Mouse (Mus musculus) urinary bladder, adult 18-20 months (tissue): ENCODE data around the gene Ticrr.

Source experiments
- DNase-seq, 2 experiments: peaks; one replicate each; pipeline ENCODE4 v3.0.0; 2022; ENCODE audit warnings: low spot score in 2 of 2, mixed read lengths in 2 of 2

Ticrr gene

GRCm38 (mm10) chr7:79659578-79660290 lies at the start of gene Ticrr:
Gene Ticrr (plus strand): TSS chr7:79660196.
- peak; percentile 90 to 94 for DNase-seq

DNA sequence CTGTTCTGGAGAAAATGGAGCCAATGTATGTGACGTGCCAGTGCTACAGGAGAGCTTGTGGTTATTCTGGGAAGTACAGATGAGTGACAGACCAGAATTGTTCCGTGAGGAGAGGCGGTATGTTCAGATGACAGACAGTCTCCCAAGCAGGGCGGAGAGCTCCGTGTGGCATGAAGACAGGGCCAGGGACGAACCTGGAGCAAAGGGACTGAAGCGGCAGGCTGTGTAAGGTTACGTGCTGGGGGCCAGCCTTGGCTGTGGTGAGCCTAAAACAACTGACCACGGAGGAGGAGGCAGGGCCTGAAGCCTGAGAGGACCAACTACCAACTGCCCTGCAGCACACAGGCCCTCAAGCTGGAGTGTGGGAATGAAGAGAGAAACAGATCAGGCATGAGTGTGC lies 48.1 kb upstream of the Ticrr start:
- no peak for DNase-seq

DNA sequence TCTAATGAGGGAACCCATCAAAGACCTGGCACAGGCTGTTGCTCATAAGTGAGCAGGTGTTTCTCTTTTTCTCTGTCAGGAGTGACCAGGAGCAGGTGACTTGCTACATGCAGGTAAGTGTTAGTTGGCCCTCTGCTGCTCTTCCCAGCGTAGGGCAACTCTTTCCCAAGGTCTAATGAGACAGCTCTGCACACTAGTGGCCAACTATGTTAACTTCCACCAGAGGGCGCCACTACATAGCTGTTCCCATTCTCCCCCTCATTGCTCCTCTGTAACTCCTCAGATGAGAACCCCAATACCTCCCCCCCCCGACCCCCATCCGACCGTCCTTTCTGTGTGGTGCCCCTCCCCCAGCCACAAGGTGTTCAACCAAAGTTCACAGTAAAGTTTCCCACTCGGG lies 47.2 kb upstream of the Ticrr start:
- DNase-seq = peak in 1 of 2 experiments; percentile 20

DNA sequence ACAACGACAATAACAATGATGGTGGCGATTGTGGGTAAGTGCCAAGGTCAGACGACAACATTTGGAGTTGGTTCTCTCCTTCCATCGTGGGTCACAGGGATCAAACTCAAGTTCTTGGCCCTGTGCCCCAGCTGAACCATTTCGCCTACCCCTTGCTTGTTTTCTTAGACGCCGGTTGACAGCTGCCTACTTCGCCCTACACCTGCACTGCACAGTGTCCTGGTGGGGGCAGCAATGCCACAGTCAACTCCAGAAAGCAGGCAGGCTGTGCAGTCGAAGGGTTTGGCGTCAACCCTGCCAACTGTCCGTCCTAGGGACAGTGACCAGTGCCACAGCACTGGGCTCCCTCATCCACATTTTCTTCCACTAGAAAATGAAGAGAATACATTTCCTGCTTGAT lies 46.7 kb upstream of the Ticrr start:
- no peak for DNase-seq

- DNase-seq = no peak
Measured at GRCm38 (mm10) chr7:79615008-79615407, 45.0 kb upstream of the Ticrr start.

- no peak for DNase-seq
Measured at GRCm38 (mm10) chr7:79615941-79616340, 44.1 kb upstream of the Ticrr start.

DNA sequence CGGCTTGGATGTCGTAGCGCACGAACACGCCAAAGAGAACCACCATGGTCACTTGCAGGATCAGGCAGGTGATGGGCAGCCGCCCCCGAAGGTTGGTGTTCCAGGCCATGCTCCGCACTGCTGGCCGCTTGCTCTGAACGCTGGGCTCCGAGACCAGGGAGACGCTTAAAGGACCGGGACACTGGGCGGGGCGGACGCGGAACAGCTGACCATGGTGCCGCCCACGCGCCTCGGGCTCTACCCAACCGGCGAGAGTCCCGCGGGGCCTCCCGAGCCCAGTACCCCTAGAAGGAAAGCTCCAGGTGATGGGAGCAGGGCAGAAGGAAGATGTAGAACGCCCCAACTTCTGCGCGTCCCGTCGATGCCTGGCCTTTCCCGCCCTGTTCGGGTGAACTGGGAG lies 42.6 kb upstream of the Ticrr start, which contains the start of gene Rhcg:
TSS of gene Rhcg (minus strand) at position 240 of the 400 bp plus-strand sequence.
- DNase-seq = no peak

GRCm38 (mm10) chr7:79619493-79619892 lies 40.5 kb upstream of the Ticrr start:
- no peak for DNase-seq

GRCm38 (mm10) chr7:79623086-79623485 lies 36.9 kb upstream of the Ticrr start:
- DNase-seq = no peak

GRCm38 (mm10) chr7:79626170-79626569 lies 33.8 kb upstream of the Ticrr start:
- no peak for DNase-seq

DNA sequence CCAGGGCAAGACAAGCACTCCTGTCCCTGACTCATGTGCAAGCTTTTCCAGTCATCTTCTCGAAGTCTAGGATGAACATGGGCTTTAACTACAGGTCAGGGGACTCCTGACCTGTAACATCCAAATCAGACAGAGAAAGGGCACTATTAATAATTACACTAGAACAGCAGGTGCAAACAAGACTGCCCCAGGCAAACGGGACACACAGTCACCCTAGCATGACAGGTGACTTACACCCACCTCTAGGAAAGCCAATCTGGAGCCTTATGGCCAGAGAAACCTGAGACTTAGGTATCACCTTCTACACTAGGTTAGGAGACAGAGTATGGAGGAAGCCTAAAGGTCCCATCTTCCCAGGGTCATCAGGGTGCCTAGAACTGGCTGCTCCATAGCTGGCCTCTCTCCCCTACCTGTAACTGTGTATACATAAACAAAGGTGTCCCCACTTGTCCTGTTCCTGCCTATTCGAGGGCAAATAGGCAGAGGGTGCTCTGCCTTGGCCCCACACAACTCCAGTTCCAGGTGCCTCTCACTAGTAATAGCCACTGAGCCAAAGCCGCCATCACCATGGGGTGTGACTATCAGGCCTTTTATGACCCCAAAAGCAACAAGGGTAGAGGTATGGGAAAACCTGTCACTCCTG lies 31.6 kb upstream of the Ticrr start:
- DNase-seq = no peak

DNA sequence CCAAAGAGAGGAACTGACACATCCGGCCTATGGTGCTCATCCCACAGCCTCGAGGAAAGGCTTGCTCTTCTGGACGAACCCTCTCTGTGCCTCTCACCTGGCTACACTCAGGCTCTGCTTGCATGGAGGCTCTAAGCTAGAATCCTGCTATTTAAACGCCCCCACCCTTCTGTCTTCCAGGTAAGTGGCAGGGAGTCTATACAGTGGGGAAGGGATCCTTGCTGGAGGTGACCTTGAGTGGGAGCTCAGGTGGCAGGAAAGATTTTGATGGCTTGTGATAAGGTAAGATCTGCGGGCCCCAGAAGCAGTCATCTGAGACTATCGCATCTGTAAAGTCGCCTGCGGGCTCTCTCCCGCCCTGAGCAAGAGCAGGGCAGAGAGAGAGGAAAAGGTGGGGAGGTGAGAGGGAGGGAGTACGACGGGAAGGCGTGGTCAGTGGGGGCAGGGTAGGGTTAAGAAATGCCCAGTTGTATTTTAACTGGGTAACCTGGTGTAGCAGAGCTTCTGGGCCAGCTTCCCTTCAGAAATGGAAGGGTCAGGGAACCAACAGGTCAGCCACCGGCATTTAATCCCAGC lies 28.1 kb upstream of the Ticrr start:
- DNase-seq = no peak

DNA sequence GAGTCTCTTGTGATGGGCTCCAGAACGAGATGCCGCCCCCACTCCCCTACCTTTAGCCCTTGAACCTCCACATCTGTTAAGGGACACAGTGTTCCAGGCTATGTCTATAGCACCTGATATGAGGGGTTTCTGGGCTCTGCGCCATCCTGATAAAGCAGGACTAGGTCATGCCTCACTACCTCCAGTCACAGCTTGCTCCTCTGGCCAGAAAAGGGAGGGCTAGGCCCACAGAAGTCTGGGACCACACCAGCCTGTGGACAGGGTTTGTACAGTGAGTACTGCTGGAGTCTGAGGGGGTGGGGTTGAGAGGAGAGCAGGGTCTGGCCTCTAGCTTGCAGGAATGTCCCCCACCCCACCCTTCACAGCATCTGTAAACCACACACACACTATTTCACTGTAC lies 12.8 kb upstream of the Ticrr start:
- no peak for DNase-seq

DNA sequence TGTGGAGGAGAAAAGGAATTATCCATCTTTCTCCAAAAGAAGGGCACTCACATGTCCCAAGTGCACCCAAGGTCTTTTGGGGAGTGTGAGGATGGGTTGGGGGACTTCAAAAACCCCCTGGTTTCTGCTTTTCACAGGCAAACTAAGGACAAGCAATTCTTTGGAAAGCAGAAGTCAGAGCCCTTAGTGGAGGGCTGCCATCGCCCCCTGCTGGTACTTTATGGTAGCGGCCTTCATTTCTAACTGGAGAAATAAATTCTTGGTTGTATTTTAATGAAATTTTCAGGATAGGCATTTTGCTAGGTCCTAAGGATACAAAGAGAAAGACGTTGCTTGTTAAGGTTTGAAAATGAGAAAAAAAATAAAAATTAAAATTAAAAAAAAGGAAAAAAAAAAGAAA lies 11.0 kb upstream of the Ticrr start:
- peak in 1 of 2 experiments; percentile 14 for DNase-seq

DNA sequence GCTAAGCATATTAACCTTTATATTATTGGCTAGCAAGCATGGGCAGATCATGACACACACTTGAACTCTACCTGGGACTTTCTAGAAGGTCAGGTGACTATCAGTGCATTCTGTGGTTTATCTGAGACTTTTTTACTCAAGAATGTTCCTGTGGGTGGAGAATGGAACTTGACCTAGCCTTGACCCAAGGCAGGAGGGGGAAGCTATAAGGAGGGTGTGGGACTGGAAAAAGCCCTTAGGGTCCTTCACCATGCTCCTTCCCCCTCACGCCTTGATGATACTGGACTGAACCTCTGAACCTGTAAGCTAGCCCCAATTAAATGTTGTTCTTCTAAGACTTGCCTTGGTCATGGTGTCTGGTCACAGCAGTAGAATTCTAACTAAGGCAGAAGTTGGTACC lies 5.8 kb upstream of the Ticrr start:
- no peak for DNase-seq

DNA sequence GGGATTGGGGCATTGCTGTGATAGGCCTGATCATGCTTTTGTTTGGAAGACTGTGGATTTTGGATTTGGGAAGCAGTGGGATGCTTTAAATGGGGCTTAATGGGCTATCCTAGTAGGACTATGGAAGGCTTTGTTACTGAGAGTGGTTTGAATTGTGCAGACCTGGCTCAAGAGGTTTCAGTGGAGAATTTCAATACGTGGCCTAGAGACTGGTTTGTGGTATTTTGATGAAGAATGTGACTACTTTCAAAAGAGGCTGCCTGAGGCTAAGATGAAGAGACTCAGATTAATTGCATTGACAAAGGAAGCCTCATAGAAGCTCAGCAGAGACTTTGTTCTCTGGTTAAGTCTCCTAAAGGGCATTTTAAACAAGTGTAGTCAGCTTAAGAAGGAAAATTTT lies 5.4 kb upstream of the Ticrr start:
- DNase-seq = no peak

DNA sequence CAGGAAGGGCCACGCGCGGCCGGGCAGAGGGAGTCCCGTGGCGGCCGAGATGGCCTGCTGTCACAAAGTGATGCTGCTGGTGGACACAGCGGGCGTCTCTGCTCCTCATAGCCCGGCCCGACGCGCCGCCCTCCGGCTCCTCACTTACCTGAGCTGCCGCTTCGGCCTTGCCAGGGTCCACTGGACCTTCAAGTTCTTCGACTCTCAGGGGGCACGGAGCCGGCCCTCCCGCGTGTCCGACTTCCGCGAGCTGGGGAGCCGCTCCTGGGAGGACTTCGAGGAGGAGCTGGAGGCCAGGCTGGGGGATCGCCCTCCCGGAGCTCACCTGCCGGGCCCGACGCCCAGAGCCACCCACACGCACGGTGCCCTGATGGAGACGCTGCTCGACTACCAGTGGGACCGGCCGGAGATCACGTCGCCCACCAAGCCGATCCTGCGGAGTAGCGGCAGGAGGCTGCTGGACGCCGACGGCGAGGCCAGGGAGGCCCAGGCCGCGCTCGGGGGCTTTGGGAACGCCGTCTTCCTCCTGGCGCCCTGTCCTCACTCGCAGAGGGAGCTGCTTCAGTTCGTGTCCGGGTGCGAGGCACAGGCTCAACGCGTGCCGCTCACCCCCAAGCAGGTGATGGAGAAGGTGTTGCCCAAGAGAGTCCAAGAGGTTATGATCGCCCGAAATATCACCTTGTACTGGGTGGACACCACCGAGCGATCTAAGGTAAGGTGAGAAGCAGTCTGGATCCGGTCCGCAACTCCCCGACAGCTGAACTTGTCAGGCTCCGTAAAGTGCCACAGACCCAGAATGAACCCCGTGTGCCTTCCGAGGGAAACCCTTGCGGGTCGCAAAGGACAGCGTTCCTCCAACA lies 525 bp downstream of the Ticrr start:
- no peak for DNase-seq

DNA sequence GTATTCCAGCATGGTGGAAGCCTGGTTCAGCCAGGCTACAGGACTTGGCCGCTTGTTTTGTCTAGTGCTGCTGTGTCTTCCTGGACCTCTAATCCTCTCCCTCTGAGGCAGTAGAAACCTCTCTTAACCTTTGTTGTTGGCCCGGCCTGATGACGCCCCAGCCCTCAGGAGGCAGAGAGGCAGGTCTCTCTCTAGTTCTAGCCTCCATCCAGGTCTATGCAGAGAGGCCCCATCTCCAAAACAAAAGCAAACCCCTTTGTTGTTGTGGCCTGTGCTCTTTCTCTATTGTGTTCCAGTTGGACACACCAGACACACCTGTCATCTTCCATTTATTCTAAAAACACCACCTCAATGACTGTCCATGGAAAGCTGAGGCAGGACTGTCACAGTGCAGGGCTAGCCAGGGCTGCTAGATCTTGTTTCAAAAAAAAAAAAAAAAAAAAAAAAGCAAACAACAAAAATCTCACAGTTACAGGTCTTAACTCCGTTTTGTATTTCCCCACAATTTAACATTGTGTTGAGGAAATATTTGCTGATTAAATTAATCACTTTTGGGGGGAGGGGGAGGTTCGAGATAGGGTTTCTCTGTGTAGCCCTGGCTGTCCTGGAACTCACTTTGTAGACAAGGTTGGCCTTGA lies 1.4 kb downstream of the Ticrr start:
- no peak for DNase-seq

DNA sequence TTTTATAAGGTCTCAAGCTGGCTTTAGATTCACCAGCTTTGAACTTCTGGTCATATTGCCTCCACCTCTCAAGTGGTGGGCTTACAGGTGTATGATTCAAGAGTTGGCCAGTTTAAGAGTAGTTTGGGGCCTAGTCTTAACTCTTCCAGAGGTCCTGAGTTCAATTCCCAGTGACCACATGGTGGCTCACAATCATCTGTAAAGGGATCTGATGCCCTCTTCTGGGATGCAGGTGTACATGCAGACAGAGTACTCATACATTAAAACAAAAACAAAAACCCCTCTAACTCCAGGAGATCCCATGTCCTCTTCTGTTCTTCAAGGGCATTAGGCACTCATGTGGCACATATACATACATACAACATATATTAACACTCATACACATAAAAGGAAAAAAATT lies 6.7 kb downstream of the Ticrr start:
- DNase-seq = no peak

GRCm38 (mm10) chr7:79670900-79671604 lies 11.1 kb downstream of the Ticrr start:
- DNase-seq = no peak

DNA sequence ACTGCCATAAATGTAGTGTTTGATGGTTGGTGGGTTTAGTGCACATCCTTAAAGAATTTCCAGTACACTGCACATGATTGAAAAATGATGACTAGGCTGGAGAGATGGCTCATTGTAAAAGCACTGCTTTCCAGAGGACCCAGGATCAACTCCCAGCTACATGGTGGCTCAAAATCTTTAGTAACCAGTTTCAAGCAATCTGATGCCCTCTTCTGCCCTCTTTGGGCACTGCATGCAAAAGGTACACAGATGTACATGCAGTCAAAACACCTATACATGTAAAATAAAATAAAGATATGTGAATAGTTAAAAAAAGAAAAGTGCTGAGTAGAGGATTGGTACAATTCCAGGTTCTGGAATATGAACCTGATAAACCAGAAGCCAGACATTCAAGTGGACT lies 19.2 kb downstream of the Ticrr start:
- DNase-seq = no peak
